Mouse (Mus musculus): Measurements from ENCODE around the gene Scarb2.
A peak's percentile ranks its signal among the peaks of the same experiment; 100 is the strongest.
"Not testable (repeated sequence)": the region's sequence is repeated elsewhere in the genome, so short reads cannot be mapped to it uniquely, and the experiment has no call there.

Scarb2 gene

DNA sequence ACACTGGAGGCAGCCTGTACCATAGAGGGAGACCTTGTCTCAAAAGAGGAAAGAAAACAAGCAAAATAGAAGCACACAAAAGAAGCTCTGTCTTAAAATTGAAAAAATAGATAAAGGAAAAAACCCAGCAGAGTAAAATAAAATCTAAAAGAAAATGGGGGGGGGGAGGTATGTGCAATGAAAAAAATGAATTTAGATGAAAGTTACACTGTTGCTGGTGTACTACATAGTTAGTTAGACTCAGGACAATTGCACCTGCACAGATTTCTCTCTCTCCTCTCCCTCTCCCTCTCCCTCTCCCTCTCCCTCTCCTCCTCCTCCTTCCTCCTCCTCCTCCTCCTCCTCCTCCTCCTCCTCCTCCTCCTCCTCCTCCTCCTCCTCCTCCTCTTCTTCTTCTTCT, at the start of gene Scarb2:
Gene Scarb2 (minus strand): TSS at position 101 of the 400 bp plus-strand sequence.
- DNase-seq, result no peak

GRCm38 (mm10) chr5:92555905-92556304, 49.3 kb upstream of the Scarb2 start:
- no peak for DNase-seq

DNA sequence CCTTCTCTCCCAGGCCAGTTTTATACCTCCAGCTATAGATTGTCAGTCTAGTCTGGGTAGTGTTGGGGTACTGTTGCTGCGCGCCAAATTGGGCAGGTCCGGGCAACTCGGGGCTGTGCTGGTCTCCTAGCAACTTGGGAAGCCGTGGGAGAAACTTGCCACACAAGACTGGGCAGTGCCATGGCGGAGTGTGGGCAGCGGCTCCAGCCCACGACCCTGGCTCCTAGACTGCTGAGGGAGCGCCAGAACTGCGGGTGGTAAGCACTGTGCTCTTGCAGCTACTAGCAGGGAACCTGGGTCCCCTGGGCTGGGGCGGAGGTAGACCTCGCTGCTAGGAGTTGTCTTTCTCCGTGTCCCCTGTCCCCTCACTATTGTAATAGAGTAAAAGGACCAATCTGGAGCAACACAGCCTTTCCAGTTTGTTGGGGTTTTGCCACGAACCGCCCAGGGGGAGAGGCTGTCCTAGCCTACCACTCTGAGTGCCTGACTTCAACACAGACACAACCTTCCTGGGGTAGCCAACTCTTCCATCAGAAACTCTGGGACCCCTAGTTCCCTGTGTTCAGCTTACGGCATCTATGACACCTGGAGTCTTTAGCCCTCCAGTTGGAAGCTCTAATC, 48.4 kb upstream of the Scarb2 start, which contains the start of gene Fam47e:
Gene Fam47e (plus strand): TSS at position 179 of the 621 bp plus-strand sequence.
- DNase-seq, result peak; percentile 67

GRCm38 (mm10) chr5:92554443-92554842, 47.8 kb upstream of the Scarb2 start:
- no peak for DNase-seq

GRCm38 (mm10) chr5:92553939-92554338, 47.3 kb upstream of the Scarb2 start:
- no peak for DNase-seq

DNA sequence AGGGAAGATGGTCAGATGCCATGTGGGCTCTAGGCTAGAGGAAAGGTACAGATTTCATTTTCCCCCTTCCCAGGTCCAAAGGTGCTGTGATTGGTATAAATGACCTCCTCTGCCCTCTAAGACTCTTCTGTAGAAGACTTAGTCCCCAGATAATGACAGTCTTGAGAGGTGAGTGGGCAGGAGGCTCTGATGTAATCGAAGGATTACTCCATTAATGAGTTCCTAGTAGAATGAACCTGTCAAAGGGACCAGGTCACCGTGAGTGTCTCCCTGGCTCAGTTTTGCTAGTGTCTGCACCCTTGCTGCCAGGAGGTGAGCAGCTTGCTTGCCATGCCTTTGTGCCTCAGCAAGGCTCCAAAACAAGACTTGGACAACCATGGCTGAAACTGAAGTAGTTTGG, 46.0 kb upstream of the Scarb2 start:
- DNase-seq, result no peak

GRCm38 (mm10) chr5:92539698-92540097, 33.1 kb upstream of the Scarb2 start:
- DNase-seq, result no peak

DNA sequence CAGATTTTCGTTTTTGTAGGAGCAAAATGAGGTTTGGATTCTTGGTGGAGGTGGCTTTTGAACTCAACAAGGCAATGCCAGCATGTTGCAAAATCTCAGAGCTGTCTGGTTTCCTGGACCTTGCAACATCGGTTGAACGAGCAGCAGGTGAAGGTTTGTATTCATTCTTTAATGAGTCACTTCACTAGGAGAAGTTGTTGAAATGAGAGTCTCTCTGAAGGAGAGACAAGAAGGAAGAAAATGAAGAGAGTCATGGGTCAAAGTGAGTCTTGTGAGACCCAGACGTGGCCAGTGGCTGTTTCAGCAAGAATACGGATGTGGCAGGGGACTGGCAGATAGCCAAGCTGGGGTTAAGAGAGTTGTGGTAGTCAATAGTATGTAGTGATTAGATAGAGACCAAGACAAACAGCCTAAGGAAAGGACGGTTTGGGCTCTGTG, 18.2 kb upstream of the Scarb2 start:
- DNase-seq, result no peak

DNA sequence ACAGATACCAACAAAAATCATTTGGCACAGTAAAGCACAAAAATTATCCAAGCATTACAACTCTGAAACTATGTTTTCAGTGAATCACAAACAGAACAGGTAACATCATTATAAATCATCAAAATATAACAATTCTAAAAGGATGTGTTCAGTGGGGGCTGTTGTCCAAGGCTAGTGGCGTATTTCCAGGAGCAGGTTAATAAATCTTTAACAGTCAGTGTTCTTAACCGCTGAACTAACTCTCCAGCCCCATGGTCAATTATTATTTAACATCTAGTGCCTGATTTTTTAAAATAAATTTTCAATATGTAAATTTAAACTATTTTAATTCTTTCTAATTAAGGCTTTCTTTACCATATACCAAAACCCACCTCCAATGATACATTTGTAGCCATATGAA, 14.5 kb upstream of the Scarb2 start:
- DNase-seq, result not testable (repeated sequence)

- DNase-seq, result no peak
These were observed 5.4 kb upstream of the Scarb2 start for GRCm38 (mm10) chr5:92512066-92512465.

DNA sequence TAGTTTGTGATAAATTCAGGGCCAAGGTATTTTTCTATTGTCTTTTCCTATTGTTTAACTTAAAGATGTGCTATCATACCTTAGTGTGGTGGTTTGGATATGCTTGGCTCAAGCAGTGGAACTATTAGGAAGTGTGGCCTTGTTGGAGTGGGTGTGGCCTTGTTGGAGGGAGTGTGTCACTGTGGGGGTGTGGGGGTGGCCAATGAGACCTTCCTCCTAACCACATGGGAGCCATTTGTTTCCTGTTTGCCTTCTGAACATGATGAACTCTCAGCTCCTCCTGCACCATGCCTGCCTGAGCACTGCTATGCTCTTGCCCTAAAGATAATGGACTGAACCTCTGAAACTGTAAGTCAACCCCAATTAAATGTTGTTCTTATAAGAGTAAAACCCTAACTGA, 4.6 kb upstream of the Scarb2 start:
- DNase-seq, result no peak

GRCm38 (mm10) chr5:92508853-92509252, 2.2 kb upstream of the Scarb2 start:
- DNase-seq, result no peak

GRCm38 (mm10) chr5:92506301-92506729, 318 bp downstream of the Scarb2 start:
- DNase-seq, result peak; percentile 35

DNA sequence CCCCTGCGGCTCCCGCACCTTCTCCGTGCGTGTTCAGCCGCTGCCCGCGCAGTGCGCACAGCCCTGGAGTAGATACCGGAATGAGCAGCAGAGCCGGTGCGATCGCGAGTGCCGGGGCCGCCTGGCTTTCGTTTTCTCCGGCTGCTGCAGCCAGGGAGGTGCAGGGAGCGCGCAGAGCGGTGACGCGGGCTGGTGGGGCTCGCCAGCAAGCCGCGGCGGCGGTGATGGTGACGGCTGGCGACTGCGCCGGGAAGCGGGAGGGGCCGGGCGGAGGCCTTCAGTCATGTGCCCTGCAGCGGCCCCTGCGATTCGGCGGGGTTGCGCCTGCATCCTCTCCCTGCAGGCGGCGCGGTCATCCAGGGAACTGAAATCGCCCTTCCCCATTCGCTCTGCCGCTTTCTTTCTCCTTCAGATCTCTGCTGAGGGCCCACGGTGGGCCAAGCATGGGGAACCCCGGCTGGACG, 1.2 kb downstream of the Scarb2 start:
- peak; percentile 98 for DNase-seq

GRCm38 (mm10) chr5:92504676-92505400, 1.8 kb downstream of the Scarb2 start:
- DNase-seq, result no peak

- no peak for DNase-seq
These were observed 2.6 kb downstream of the Scarb2 start for GRCm38 (mm10) chr5:92503856-92504618.

DNA sequence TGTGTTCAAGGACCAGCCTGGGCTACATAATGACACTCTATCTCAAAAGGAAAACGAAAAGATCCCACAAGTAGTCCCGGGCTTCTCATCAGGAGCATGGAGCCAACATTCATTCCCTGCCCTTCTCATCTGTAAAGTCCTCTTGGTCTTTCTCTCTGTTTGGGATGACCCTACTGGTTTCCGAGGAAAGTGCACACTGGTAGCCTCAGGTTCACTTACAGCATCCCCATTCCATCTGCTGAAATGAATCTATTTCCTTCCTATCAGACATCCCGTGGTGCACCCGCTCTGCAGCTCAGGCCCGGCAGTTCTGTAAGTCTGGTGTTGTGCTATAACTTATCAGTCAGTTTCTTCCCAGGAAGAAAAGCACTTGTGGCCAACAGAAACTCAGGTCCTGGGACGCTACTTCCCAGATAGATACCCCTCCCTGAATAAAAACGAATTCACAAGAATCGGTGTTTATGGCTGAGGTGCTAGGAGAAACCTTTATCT, 3.2 kb downstream of the Scarb2 start:
- DNase-seq, result no peak

DNA sequence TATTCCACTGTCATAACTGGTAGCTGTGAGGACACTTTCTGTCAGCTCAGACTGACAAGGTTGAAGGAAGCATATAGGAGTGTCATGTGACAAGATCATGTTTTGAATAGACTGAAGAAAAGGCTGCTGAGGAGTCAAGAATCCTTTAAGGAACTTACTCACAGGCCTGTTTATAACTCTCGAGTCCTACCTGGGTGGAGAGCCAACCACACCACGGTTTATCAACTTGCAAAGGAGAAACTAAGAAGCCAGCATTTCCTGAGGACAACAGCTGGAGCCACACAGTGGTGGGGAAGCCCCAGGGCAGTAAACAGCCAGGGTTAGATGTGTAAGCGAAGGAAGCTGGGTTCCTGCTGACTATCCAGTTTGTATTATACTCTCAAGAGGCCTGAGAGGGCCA, 7.3 kb downstream of the Scarb2 start:
- DNase-seq, result no peak

DNA sequence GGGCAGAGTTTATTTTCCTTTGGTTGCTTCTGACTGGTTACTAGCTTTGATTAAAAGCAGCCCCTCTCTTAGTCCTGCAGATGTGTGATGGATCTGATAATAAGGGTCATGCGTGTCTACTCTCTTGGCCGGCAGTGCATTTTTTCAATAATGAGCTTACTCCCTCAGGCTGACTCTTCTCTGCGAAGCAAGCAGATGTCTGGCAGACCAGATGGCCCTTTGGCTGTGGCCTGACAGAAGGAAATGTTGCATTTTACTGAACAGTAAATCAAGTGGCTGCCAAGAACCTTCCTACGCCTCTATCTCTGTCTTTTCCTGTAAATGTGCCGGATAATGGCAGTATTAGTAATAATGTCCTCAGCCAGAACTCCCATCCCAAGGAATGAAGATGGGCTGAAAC, 8.0 kb downstream of the Scarb2 start:
- peak; percentile 32 for DNase-seq

DNA sequence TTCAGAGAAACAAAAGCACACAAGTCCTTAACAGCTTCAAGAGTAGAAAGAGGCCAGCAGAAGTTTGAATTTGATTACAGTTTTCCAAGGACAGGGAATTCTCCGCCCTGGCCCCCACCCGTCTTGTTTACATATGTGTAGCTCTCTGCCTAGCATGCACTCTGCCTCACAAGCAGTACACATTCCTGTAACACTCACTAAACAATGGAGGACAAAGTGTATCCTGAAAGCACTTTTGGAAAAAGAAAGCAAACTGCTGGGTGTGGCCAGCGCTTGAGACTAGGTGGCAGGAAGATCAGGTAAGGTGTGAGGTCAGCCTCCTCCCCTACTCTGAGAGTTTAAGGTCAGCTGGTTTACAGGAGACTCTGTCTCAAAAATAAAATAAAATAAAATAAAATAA, 8.4 kb downstream of the Scarb2 start:
- DNase-seq, result no peak

DNA sequence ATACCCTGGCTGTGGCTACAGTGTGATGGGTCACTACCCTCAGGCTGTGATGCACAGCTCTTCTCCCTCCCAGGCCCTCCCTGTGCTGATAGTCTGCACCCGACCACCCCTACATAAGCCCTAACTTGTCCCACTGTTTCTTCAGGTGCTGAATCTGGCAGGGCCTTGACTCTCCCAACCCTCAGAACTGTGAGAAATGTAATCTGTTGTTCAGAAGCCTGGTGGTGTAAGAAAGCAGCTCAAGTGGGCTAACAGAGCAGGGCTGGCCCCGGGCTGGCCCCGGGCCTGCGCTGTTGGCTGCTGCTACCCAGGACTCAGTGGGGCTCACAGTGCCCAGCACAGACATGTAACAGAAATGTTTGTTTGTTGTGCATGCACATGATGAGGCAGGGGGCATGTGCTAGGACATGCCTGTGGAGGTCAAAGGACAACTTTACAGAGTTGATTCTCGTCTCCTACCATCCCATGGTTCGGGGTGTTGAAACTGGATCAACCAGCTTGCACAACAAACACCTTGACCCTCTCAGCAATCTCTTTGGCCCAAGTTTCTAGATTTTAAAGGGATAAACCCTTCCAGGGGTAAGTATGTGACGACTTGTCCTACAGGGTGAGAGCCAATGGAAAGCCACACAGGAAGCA, 10.7 kb downstream of the Scarb2 start:
- no peak for DNase-seq

GRCm38 (mm10) chr5:92495291-92495690, 11.3 kb downstream of the Scarb2 start:
- no peak for DNase-seq

- no peak for DNase-seq
These were observed 13.2 kb downstream of the Scarb2 start for GRCm38 (mm10) chr5:92493423-92493822.

Data from right cerebral cortex, adult 18-20 months (tissue).